Mouse (Mus musculus): ENCODE measurements around the gene Gng4. TPM values are rescaled to one million over a fixed set of nuclear protein-coding genes. Genes with fewer than 3 reads are reported as not detected.

Gng4 gene
- polyA plus RNA-seq, 1 experiment from 2014 or later = 6.2 TPM

GRCm38 (mm10) chr13:13778837-13779458 is 4.9 kb upstream of the Gng4 start:
- peaks cover 7% of the 10 kb centered on the region; the same call in 1 of the 2 replicates for H3K36me3 ChIP-seq (ENCODE audit: control insufficient read depth, insufficient read depth, low read length)
- no peak overlapping the region for H3K9ac ChIP-seq (ENCODE audit: low read length)
- DNase-seq (ENCODE audit: low spot score) = no peak
- ATAC-seq (ENCODE audit: low FRiP score, low TSS enrichment) = no peak
- H3K4me1 ChIP-seq (replicated peaks; ENCODE audit: control insufficient read depth, insufficient read depth) = no peaks in the 10 kb centered on the region; the same call in 1 of the 2 replicates
- WGBS = 84% methylated on average over 1 of the region's 1 CpGs
- H3K27ac ChIP-seq (replicated peaks) = no peak overlapping the region
- no peak for TF ChIP-seq EP300 (optimal IDR thresholded peaks at IDR 0.05)
- no peak for TF ChIP-seq CTCF (IDR thresholded peaks at IDR 0.05; ENCODE audit: low read depth)
- H3K4me3 ChIP-seq (ENCODE audit: low read depth, low read length) = no peak overlapping the region
- no peak overlapping the region for H3K4me2 ChIP-seq (replicated peaks; ENCODE audit: low read depth)
- H3K27me3 ChIP-seq (ENCODE audit: control insufficient read depth, insufficient read depth, low read length) = no peaks in the 10 kb centered on the region
- H3K9me3 ChIP-seq (ENCODE audit: control insufficient read depth, low read length) = no peaks in the 10 kb centered on the region

GRCm38 (mm10) chr13:13780271-13780670 is 3.6 kb upstream of the Gng4 start:
- Histone ChIP-seq H3K36me3 (ENCODE audit: control insufficient read depth, insufficient read depth, low read length) (peaks cover 7% of the 10 kb centered on the region; the same call in 1 of the 2 replicates), H3K9ac (ENCODE audit: low read length) (no peak overlapping the region), H3K27me3 (ENCODE audit: control insufficient read depth, insufficient read depth, low read length) (no peaks in the 10 kb centered on the region), H3K4me3 (ENCODE audit: low read depth, low read length) (no peak overlapping the region), H3K4me1 (replicated peaks; ENCODE audit: control insufficient read depth, insufficient read depth) (no peaks in the 10 kb centered on the region; the same call in 1 of the 2 replicates), H3K4me2 (replicated peaks; ENCODE audit: low read depth) (no peak overlapping the region), H3K9me3 (ENCODE audit: control insufficient read depth, low read length) (no peaks in the 10 kb centered on the region), H3K27ac (replicated peaks) (no peak overlapping the region)
- ATAC-seq (ENCODE audit: low FRiP score, low TSS enrichment) (no peak), DNase-seq (ENCODE audit: low spot score) (no peak)
- no peak for TF ChIP-seq EP300 (optimal IDR thresholded peaks at IDR 0.05)
- no peak for TF ChIP-seq CTCF (IDR thresholded peaks at IDR 0.05; ENCODE audit: low read depth)
- 63% methylated on average over 3 of the region's 3 CpGs for WGBS

- TF ChIP-seq CTCF (IDR thresholded peaks at IDR 0.05; ENCODE audit: low read depth) (no peak), EP300 (optimal IDR thresholded peaks at IDR 0.05) (no peak)
- Histone ChIP-seq H3K36me3 (ENCODE audit: control insufficient read depth, insufficient read depth, low read length) (peaks cover 7% of the 10 kb centered on the region; the same call in 1 of the 2 replicates), H3K9me3 (ENCODE audit: control insufficient read depth, low read length) (no peaks in the 10 kb centered on the region), H3K27ac (replicated peaks) (no peak overlapping the region), H3K4me2 (replicated peaks; ENCODE audit: low read depth) (no peak overlapping the region), H3K9ac (ENCODE audit: low read length) (no peak overlapping the region), H3K27me3 (ENCODE audit: control insufficient read depth, insufficient read depth, low read length) (no peaks in the 10 kb centered on the region), H3K4me1 (replicated peaks; ENCODE audit: control insufficient read depth, insufficient read depth) (no peaks in the 10 kb centered on the region; the same call in 1 of the 2 replicates), H3K4me3 (ENCODE audit: low read depth, low read length) (no peak overlapping the region)
- no peak for ATAC-seq (ENCODE audit: low FRiP score, low TSS enrichment)
- DNase-seq (ENCODE audit: low spot score) = no peak
- 63% methylated on average over 4 of the region's 4 CpGs for WGBS
These were observed 2.8 kb upstream of the Gng4 start for GRCm38 (mm10) chr13:13781026-13781425.

- ATAC-seq (ENCODE audit: low FRiP score, low TSS enrichment) (no peak), DNase-seq (ENCODE audit: low spot score) (no peak)
- TF ChIP-seq EP300 (optimal IDR thresholded peaks at IDR 0.05) = no peak
- no peak for TF ChIP-seq CTCF (IDR thresholded peaks at IDR 0.05; ENCODE audit: low read depth)
- Histone ChIP-seq H3K27ac (replicated peaks) (no peak overlapping the region), H3K4me2 (replicated peaks; ENCODE audit: low read depth) (peak overlapping the region; percentile 96), H3K9me3 (ENCODE audit: control insufficient read depth, low read length) (no peaks in the 10 kb centered on the region), H3K4me3 (ENCODE audit: low read depth, low read length) (no peak overlapping the region), H3K4me1 (replicated peaks; ENCODE audit: control insufficient read depth, insufficient read depth) (no peaks in the 10 kb centered on the region; the same call in 1 of the 2 replicates), H3K9ac (ENCODE audit: low read length) (no peak overlapping the region), H3K27me3 (ENCODE audit: control insufficient read depth, insufficient read depth, low read length) (no peaks in the 10 kb centered on the region), H3K36me3 (ENCODE audit: control insufficient read depth, insufficient read depth, low read length) (no peaks in the 10 kb centered on the region)
- 46% methylated on average over 7 of the region's 7 CpGs for WGBS
These were observed 563 bp upstream of the Gng4 start for GRCm38 (mm10) chr13:13783296-13783695.

GRCm38 (mm10) chr13:13784420-13784936 is 619 bp downstream of the Gng4 start:
- DNase-seq (ENCODE audit: low spot score) (peak; percentile 21), ATAC-seq (ENCODE audit: low FRiP score, low TSS enrichment) (peak; percentile 39; the same call in 1 of the 2 replicates)
- no peaks in the 10 kb centered on the region; the same call in 1 of the 2 replicates for H3K4me1 ChIP-seq (replicated peaks; ENCODE audit: control insufficient read depth, insufficient read depth)
- no peak overlapping the region for H3K27ac ChIP-seq (replicated peaks)
- H3K9ac ChIP-seq (ENCODE audit: low read length) = peak overlapping the region; percentile 31; the same call in 1 of the 2 replicates
- no peak for TF ChIP-seq CTCF (IDR thresholded peaks at IDR 0.05; ENCODE audit: low read depth)
- TF ChIP-seq EP300 (optimal IDR thresholded peaks at IDR 0.05) = no peak
- H3K4me2 ChIP-seq (replicated peaks; ENCODE audit: low read depth) = peak overlapping the region; percentile 96
- no peaks in the 10 kb centered on the region for H3K27me3 ChIP-seq (ENCODE audit: control insufficient read depth, insufficient read depth, low read length)
- H3K36me3 ChIP-seq (ENCODE audit: control insufficient read depth, insufficient read depth, low read length) = no peaks in the 10 kb centered on the region
- no peaks in the 10 kb centered on the region for H3K9me3 ChIP-seq (ENCODE audit: control insufficient read depth, low read length)
- WGBS = 1% methylated on average over 48 of the region's 59 CpGs
- peak overlapping the region; percentile 55 for H3K4me3 ChIP-seq (ENCODE audit: low read depth, low read length)

All from stomach, postnatal 0 days (tissue).